Mouse (Mus musculus) splenic B cell, adult 2 months (primary cell): Measurements from ENCODE around the gene Mrpl40.
"Not testable (repeated sequence)": the region's sequence is repeated elsewhere in the genome, so short reads cannot be mapped to it uniquely, and the experiment has no call there.

ENCODE experiments used
- DNase-seq: peaks from one replicate; pipeline ENCODE4 v3.0.0-alpha.2; 2011; ENCODE audit warnings: low read depth, low spot score
- H3K27me3 ChIP-seq: 2 replicates; pipeline ENCODE4 v1.6.1; 2012; ENCODE audit warnings: mild to moderate bottlenecking, low read length, moderate library complexity, mixed read lengths; ENCODE audit not compliant: control insufficient read depth, poor library complexity, insufficient read depth, severe bottlenecking
- H3K36me3 ChIP-seq: 2 replicates; pipeline ENCODE4 v1.6.1; 2012; ENCODE audit warnings: mild to moderate bottlenecking, low read length, moderate library complexity, mixed read lengths; ENCODE audit not compliant: control insufficient read depth, poor library complexity, insufficient read depth, severe bottlenecking

The Mrpl40 gene

GRCm38 (mm10) chr16:18849521-18850190 is 27.0 kb downstream of the Mrpl40 start:
- not testable (repeated sequence) for H3K27me3 ChIP-seq, DNase-seq, H3K36me3 ChIP-seq

GRCm38 (mm10) chr16:18846301-18846820 is 30.3 kb downstream of the Mrpl40 start:
- no peaks in the 10 kb centered on the region for H3K36me3 ChIP-seq
- no peaks in the 10 kb centered on the region for H3K27me3 ChIP-seq
- DNase-seq, result no peak

GRCm38 (mm10) chr16:18838346-18838745 is 38.3 kb downstream of the Mrpl40 start:
- Histone ChIP-seq H3K27me3 (no peaks in the 10 kb centered on the region), H3K36me3 (peaks cover 3% of the 10 kb centered on the region)
- DNase-seq, result no peak

GRCm38 (mm10) chr16:18836468-18837208 is 40.0 kb downstream of the Mrpl40 start, which contains the start of the genes 2510002D24Rik and Gm28539:
2510002D24Rik (plus strand) TSS chr16:18836578.
Gm28539 (plus strand) TSS chr16:18836584.
- H3K36me3 ChIP-seq, result peaks cover 5% of the 10 kb centered on the region

GRCm38 (mm10) chr16:18836073-18836467 is 40.6 kb downstream of the Mrpl40 start:
- Histone ChIP-seq H3K36me3 (peaks cover 8% of the 10 kb centered on the region), H3K27me3 (no peaks in the 10 kb centered on the region)
- no peak for DNase-seq

More at GRCm38 (mm10) chr16:18836468-18837208, 40.0 kb downstream of the Mrpl40 start, which contains the start of the genes 2510002D24Rik and Gm28539:
- DNase-seq, result peak; percentile 97
- no peaks in the 10 kb centered on the region for H3K27me3 ChIP-seq

GRCm38 (mm10) chr16:18833486-18833885 is 43.2 kb downstream of the Mrpl40 start:
- no peak for DNase-seq
- Histone ChIP-seq H3K27me3 (no peaks in the 10 kb centered on the region), H3K36me3 (peaks cover 18% of the 10 kb centered on the region)

- no peak for DNase-seq
- Histone ChIP-seq H3K27me3 (no peaks in the 10 kb centered on the region), H3K36me3 (peaks cover 28% of the 10 kb centered on the region)
Observed at GRCm38 (mm10) chr16:18829102-18829501, 47.6 kb downstream of the Mrpl40 start.

GRCm38 (mm10) chr16:18828630-18829029 is 48.0 kb downstream of the Mrpl40 start:
- no peaks in the 10 kb centered on the region for H3K27me3 ChIP-seq
- DNase-seq, result no peak
- peaks cover 28% of the 10 kb centered on the region for H3K36me3 ChIP-seq

- no peak for DNase-seq
- Histone ChIP-seq H3K27me3 (no peaks in the 10 kb centered on the region), H3K36me3 (peaks cover 18% of the 10 kb centered on the region)
Observed at GRCm38 (mm10) chr16:18822925-18823324, 53.7 kb downstream of the Mrpl40 start.

- Histone ChIP-seq H3K36me3 (peaks cover 15% of the 10 kb centered on the region), H3K27me3 (no peaks in the 10 kb centered on the region)
- DNase-seq, result no peak
Observed at GRCm38 (mm10) chr16:18822356-18822755, 54.3 kb downstream of the Mrpl40 start.
